Mouse (Mus musculus) forebrain, embryonic 10.5 days (tissue): Measurements from ENCODE around the gene H2-DMb1. TPM values are rescaled to one million over a fixed set of nuclear protein-coding genes. Genes with fewer than 3 reads are reported as not detected.

ENCODE experiments used
- DNase-seq: peaks from one replicate; pipeline ENCODE4 v3.0.0-alpha.2; 2017; ENCODE audit warnings: low spot score; ENCODE audit errors: extremely low spot score
- H3K27ac ChIP-seq: fragments of 300-500 bp; sonication (generic); 2 replicates; pipeline ENCODE4 v1.5.1; 2016; ENCODE audit warnings: mild to moderate bottlenecking
- H3K27me3 ChIP-seq: fragments of 300-500 bp; sonication (generic); 2 replicates; pipeline ENCODE4 v1.6.1; 2016; ENCODE audit warnings: mild to moderate bottlenecking; ENCODE audit not compliant: poor library complexity, severe bottlenecking
- H3K36me3 ChIP-seq: fragments of 300-500 bp; sonication (generic); replicated peaks from 2 replicates; pipeline ENCODE4 v1.6.1; 2016; ENCODE audit warnings: mild to moderate bottlenecking, moderate library complexity
- H3K4me1 ChIP-seq: fragments of 300-500 bp; sonication (generic); 2 replicates; pipeline ENCODE4 v1.6.1; 2016
- H3K4me3 ChIP-seq: fragments of 300-500 bp; sonication (generic); 2 replicates; pipeline ENCODE4 v1.5.1; 2016; ENCODE audit warnings: mild to moderate bottlenecking, moderate library complexity
- H3K9me3 ChIP-seq: fragments of 300-500 bp; sonication (generic); 2 replicates; pipeline ENCODE4 v1.6.1; 2016; ENCODE audit warnings: mild to moderate bottlenecking, moderate library complexity
- WGBS: fragments of 180-500 bp; shearing (Covaris S2); methylation state at CpG from one replicate; pipeline ENCODE4 v1.1.7; 2016; 5-methylcytosine and 5-hydroxymethylcytosine counted together
- polyA plus RNA-seq: library from polyadenylated mRNA; unstranded; fragments of >200 nt; fragmentation: Nextera tagmentation; extraction: Ambion mirVana; gene quantifications from 2 replicates; pipeline ENCODE4 v1.2.1, GENCODE M21; 2016

Gene H2-DMb1
- polyA plus RNA-seq, 1 experiment from 2014 or later = 0.24 TPM

- DNase-seq = peak; percentile 59
- under 1% methylated on average over 67 of the region's 67 CpGs for WGBS
- no peaks in the 10 kb centered on the region for H3K9me3 ChIP-seq
- peaks cover 53% of the 10 kb centered on the region for H3K4me1 ChIP-seq
- H3K27me3 ChIP-seq = no peaks in the 10 kb centered on the region
- peaks cover 61% of the 10 kb centered on the region for H3K36me3 ChIP-seq
- peak overlapping the region; percentile 100 for H3K27ac ChIP-seq
- H3K4me3 ChIP-seq = peak overlapping the region; percentile 95
Observed at GRCm38 (mm10) chr17:34118113-34118872, 34.6 kb upstream of the H2-DMb1 start.

GRCm38 (mm10) chr17:34118873-34119248 is 34.0 kb upstream of the H2-DMb1 start:
- DNase-seq = no peak
- no peaks in the 10 kb centered on the region for H3K9me3 ChIP-seq
- H3K4me3 ChIP-seq = peak overlapping the region; percentile 95
- H3K4me1 ChIP-seq = peaks cover 58% of the 10 kb centered on the region
- peak overlapping the region; percentile 100 for H3K27ac ChIP-seq
- H3K27me3 ChIP-seq = no peaks in the 10 kb centered on the region
- peaks cover 55% of the 10 kb centered on the region for H3K36me3 ChIP-seq
- under 1% methylated on average over 38 of the region's 38 CpGs for WGBS

GRCm38 (mm10) chr17:34119249-34120179 is 33.4 kb upstream of the H2-DMb1 start, which contains the start of gene H2-DMa:
H2-DMa (plus strand) TSS chr17:34119541.
- H3K4me1 ChIP-seq = peaks cover 61% of the 10 kb centered on the region
- peaks cover 49% of the 10 kb centered on the region for H3K36me3 ChIP-seq
- H3K4me3 ChIP-seq = peak within 1 kb of the TSS; percentile 95
- no peaks in the 10 kb centered on the region for H3K27me3 ChIP-seq
- peak; percentile 97 for DNase-seq
- peak within 1 kb of the TSS; percentile 100 for H3K27ac ChIP-seq
- WGBS = under 1% methylated on average over 96 of the region's 96 CpGs
- H3K9me3 ChIP-seq = no peaks in the 10 kb centered on the region

- peak; percentile 85 for DNase-seq
- H3K36me3 ChIP-seq = peaks cover 45% of the 10 kb centered on the region
- peaks cover 54% of the 10 kb centered on the region for H3K4me1 ChIP-seq
- H3K27me3 ChIP-seq = no peaks in the 10 kb centered on the region
- H3K9me3 ChIP-seq = no peaks in the 10 kb centered on the region
- peak overlapping the region; percentile 100 for H3K27ac ChIP-seq
- WGBS = 0% methylated on average over 40 of the region's 42 CpGs
- H3K4me3 ChIP-seq = peak overlapping the region; percentile 95
Observed at GRCm38 (mm10) chr17:34120180-34120723, 32.6 kb upstream of the H2-DMb1 start.

- peaks cover 41% of the 10 kb centered on the region for H3K36me3 ChIP-seq
- H3K4me1 ChIP-seq = peaks cover 49% of the 10 kb centered on the region
- WGBS = under 1% methylated on average over 31 of the region's 31 CpGs
- H3K27me3 ChIP-seq = no peaks in the 10 kb centered on the region
- DNase-seq = no peak
- no peaks in the 10 kb centered on the region for H3K9me3 ChIP-seq
- H3K27ac ChIP-seq = peak overlapping the region; percentile 100
- peak overlapping the region; percentile 95 for H3K4me3 ChIP-seq
Observed at GRCm38 (mm10) chr17:34120814-34121171, 32.1 kb upstream of the H2-DMb1 start.

- peak overlapping the region; percentile 95 for H3K4me3 ChIP-seq
- under 1% methylated on average over 35 of the region's 35 CpGs for WGBS
- peaks cover 37% of the 10 kb centered on the region for H3K36me3 ChIP-seq
- no peaks in the 10 kb centered on the region for H3K9me3 ChIP-seq
- peaks cover 46% of the 10 kb centered on the region for H3K4me1 ChIP-seq
- no peaks in the 10 kb centered on the region for H3K27me3 ChIP-seq
- peak overlapping the region; percentile 100 for H3K27ac ChIP-seq
- peak; percentile 86 for DNase-seq
Observed at GRCm38 (mm10) chr17:34121172-34121878, 31.5 kb upstream of the H2-DMb1 start.

- 3% methylated on average over 9 of the region's 10 CpGs for WGBS
- H3K9me3 ChIP-seq = no peaks in the 10 kb centered on the region
- no peak for DNase-seq
Observed at GRCm38 (mm10) chr17:34121879-34122187, 31.0 kb upstream of the H2-DMb1 start.

GRCm38 (mm10) chr17:34122188-34122984 is 30.5 kb upstream of the H2-DMb1 start, which contains the start of gene Brd2:
Brd2 (minus strand) TSS chr17:34122634.
- DNase-seq = peak; percentile 98
- H3K36me3 ChIP-seq = peaks cover 27% of the 10 kb centered on the region
- H3K4me1 ChIP-seq = peaks cover 46% of the 10 kb centered on the region
- under 1% methylated on average over 75 of the region's 75 CpGs for WGBS
- H3K27ac ChIP-seq = peak within 1 kb of the TSS; percentile 100
- peak within 1 kb of the TSS; percentile 95 for H3K4me3 ChIP-seq
- no peaks in the 10 kb centered on the region for H3K27me3 ChIP-seq
- no peaks in the 10 kb centered on the region for H3K9me3 ChIP-seq

More at GRCm38 (mm10) chr17:34121879-34122187, 31.0 kb upstream of the H2-DMb1 start:
- Histone ChIP-seq H3K36me3 (peaks cover 32% of the 10 kb centered on the region), H3K27me3 (no peaks in the 10 kb centered on the region), H3K27ac (peak overlapping the region; percentile 100), H3K4me3 (peak overlapping the region; percentile 95), H3K4me1 (peaks cover 46% of the 10 kb centered on the region)

GRCm38 (mm10) chr17:34123111-34123510 is 29.8 kb upstream of the H2-DMb1 start:
- Histone ChIP-seq H3K9me3 (no peaks in the 10 kb centered on the region), H3K36me3 (peaks cover 19% of the 10 kb centered on the region), H3K27ac (peak overlapping the region; percentile 100), H3K27me3 (peaks cover 6% of the 10 kb centered on the region), H3K4me1 (peaks cover 52% of the 10 kb centered on the region), H3K4me3 (peak overlapping the region; percentile 95)
- WGBS = 3% methylated on average over 7 of the region's 7 CpGs
- no peak for DNase-seq

GRCm38 (mm10) chr17:34123518-34123917 is 29.4 kb upstream of the H2-DMb1 start:
- peak overlapping the region; percentile 95 for H3K4me3 ChIP-seq
- peaks cover 15% of the 10 kb centered on the region for H3K36me3 ChIP-seq
- H3K9me3 ChIP-seq = no peaks in the 10 kb centered on the region
- 17% methylated on average over 2 of the region's 2 CpGs for WGBS
- peaks cover 56% of the 10 kb centered on the region for H3K4me1 ChIP-seq
- H3K27me3 ChIP-seq = peaks cover 10% of the 10 kb centered on the region
- DNase-seq = no peak
- peak overlapping the region; percentile 100 for H3K27ac ChIP-seq

- DNase-seq = no peak
- 88% methylated on average over 6 of the region's 6 CpGs for WGBS
- no peak overlapping the region for H3K4me3 ChIP-seq
Observed at GRCm38 (mm10) chr17:34124649-34125048, 28.2 kb upstream of the H2-DMb1 start.

More at GRCm38 (mm10) chr17:34124649-34125048, 28.2 kb upstream of the H2-DMb1 start:
- Histone ChIP-seq H3K4me1 (peaks cover 66% of the 10 kb centered on the region), H3K9me3 (no peaks in the 10 kb centered on the region), H3K36me3 (peaks cover 7% of the 10 kb centered on the region), H3K27ac (no peak overlapping the region), H3K27me3 (peaks cover 21% of the 10 kb centered on the region)
